Mouse (Mus musculus) liver, embryonic 14.5 days (tissue): ENCODE data around the gene Ksr2. TPM values are rescaled to one million over a fixed set of nuclear protein-coding genes. Genes with fewer than 3 reads are reported as not detected.

ENCODE experiments used
- ATAC-seq: fragments of 200-750 bp; cut with Nextera tagmentation; 2 replicates; pipeline ENCODE4 v1.8.0; 2017; ENCODE audit warnings: moderate number of reproducible peaks, mild to moderate bottlenecking, moderate library complexity; ENCODE audit not compliant: insufficient read depth
- DNase-seq, 3 experiments: peaks; one replicate each; pipeline ENCODE4 v3.0.0-alpha.2; 2012 to 2013; ENCODE audit warnings: low read depth in 3 of 3, low spot score in 3 of 3
- H3K27ac ChIP-seq: fragments of 300-500 bp; sonication (generic); 2 replicates; pipeline ENCODE4 v1.5.1; 2014; ENCODE audit warnings: moderate library complexity, mild to moderate bottlenecking, control low read depth, inconsistent platforms
- H3K27me3 ChIP-seq: fragments of 300-500 bp; sonication (generic); 2 replicates; pipeline ENCODE4 v1.6.1; 2014; ENCODE audit warnings: mild to moderate bottlenecking, low read length, moderate library complexity; ENCODE audit not compliant: control insufficient read depth, insufficient read depth
- H3K36me3 ChIP-seq: fragments of 300-500 bp; sonication (generic); replicated peaks from 2 replicates; pipeline ENCODE4 v1.6.1; 2014; ENCODE audit warnings: low read depth; ENCODE audit not compliant: control insufficient read depth, insufficient read depth
- H3K4me1 ChIP-seq, 2 experiments: fragments of 200-500 bp in 1 of 2; fragments of 300-500 bp in 1 of 2; sonication (generic) in 1 of 2; replicated peaks; 2 replicates each; pipeline ENCODE4 v1.6.1; 2012 to 2014; ENCODE audit warnings: antibody characterized with exemption in 1 of 2, inconsistent platforms in 1 of 2, low read length in 1 of 2; ENCODE audit not compliant: control insufficient read depth in 2 of 2, insufficient read depth in 2 of 2
- H3K4me2 ChIP-seq: fragments of 300-500 bp; sonication (generic); 2 replicates; pipeline ENCODE4 v1.6.1; 2014; ENCODE audit warnings: low read depth, mild to moderate bottlenecking, control low read depth, moderate library complexity
- H3K4me3 ChIP-seq, 2 experiments: fragments of 200-500 bp in 1 of 2; fragments of 300-500 bp in 1 of 2; sonication (generic) in 1 of 2; 2 replicates each; pipeline ENCODE4 v1.5.1; 2012 to 2014; ENCODE audit warnings: low read depth in 2 of 2, low read length in 2 of 2, mild to moderate bottlenecking in 2 of 2, control low read depth in 1 of 2, inconsistent platforms in 1 of 2, moderate library complexity in 1 of 2; ENCODE audit not compliant: insufficient read depth in 1 of 2
- H3K9ac ChIP-seq: fragments of 300-500 bp; sonication (generic); replicated peaks from 2 replicates; pipeline ENCODE4 v1.6.1; 2014; ENCODE audit warnings: mild to moderate bottlenecking, control low read depth, moderate library complexity
- H3K9me3 ChIP-seq: fragments of 300-500 bp; sonication (generic); 2 replicates; pipeline ENCODE4 v1.6.1; 2016; ENCODE audit warnings: low read length, mixed read lengths; ENCODE audit not compliant: control insufficient read depth
- CTCF ChIP-seq: IDR thresholded peaks from 2 replicates; pipeline ENCODE4 v1.5.1; 2016; ENCODE audit warnings: antibody characterized with exemption, low read depth, control low read depth
- EP300 ChIP-seq: IDR thresholded peaks from 2 replicates; pipeline ENCODE4 v1.6.1; 2016; ENCODE audit warnings: antibody characterized with exemption, low read depth
- WGBS: fragments of 180-500 bp; shearing (Covaris S2); extraction: QIAGEN DNeasy Blood & Tissue Kit; methylation state at CpG from one replicate; pipeline ENCODE4 v1.1.7; 2014; ENCODE audit not compliant: insufficient replicate concordance; 5-methylcytosine and 5-hydroxymethylcytosine counted together
- polyA plus RNA-seq, 2 experiments: library from polyadenylated mRNA; depleted of rRNA in 1 of 2; stranded (reverse) in 1 of 2; unstranded in 1 of 2; fragments of >200 nt; fragmentation: Nextera tagmentation in 1 of 2; extraction: Ambion mirVana in 1 of 2; gene quantifications; 2 replicates each; pipeline versions ENCODE4 v1.2.1 to v1.2.3; 2012 to 2014

The Ksr2 gene
- polyA plus RNA-seq, 2 experiments: 0.01 to 0.04 TPM

DNA sequence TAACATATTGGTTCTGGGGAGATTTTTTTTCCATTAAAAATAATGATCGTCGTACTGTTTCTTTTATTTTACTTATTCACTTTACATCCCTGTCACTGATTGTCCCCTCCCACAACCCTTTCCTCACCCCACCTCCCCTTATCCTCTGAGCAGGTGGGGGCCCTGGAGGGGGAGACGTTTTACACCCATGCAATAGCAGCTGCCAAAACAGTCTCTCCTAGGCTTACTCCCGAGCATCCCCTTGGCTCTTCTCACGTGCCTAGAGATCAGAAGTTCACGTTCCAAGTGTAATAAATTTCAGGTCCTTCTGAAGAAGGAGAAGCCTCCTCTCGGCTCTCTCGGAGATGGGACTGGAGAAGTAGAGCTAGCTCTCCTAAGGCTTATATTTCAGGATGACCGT, 387.0 kb downstream of the Ksr2 start:
- 60% methylated on average over 9 of the region's 9 CpGs for WGBS

DNA sequence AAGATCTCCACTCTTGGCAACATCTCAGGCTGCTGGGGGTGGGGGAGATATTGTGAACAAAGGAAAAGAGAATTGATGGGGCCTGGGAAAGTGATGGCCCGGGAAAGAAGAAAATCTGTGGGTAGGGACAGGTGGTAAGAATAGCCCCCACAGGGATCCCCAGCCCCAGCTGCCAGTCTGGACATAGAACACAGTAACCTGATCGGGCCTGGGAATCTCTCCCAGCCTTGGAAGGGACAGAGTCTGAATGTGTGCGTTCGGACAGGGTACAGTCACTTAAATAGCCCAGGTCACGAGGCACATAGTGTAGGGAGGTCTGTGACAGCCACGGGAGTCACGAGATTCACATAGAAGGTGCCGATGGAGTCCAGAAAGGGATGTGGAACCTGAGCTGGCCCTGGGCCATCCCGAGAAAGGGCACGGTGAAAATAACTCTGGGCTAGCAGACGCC, 388.3 kb downstream of the Ksr2 start:
- no peak overlapping the region for H3K9ac ChIP-seq
- H3K4me3 ChIP-seq: no peak overlapping the region
- ATAC-seq: no peak
- H3K27ac ChIP-seq: no peak overlapping the region
- H3K4me2 ChIP-seq: no peak overlapping the region
- no peaks in the 10 kb centered on the region for H3K27me3 ChIP-seq
- H3K9me3 ChIP-seq: no peaks in the 10 kb centered on the region
- H3K36me3 ChIP-seq: no peaks in the 10 kb centered on the region
- H3K4me1 ChIP-seq: no peaks in the 10 kb centered on the region
- DNase-seq: no peak
- no peak for TF ChIP-seq EP300
- TF ChIP-seq CTCF: no peak
- 71% methylated on average over 11 of the region's 11 CpGs for WGBS

More for the DNA sequence above, 387.0 kb downstream of the Ksr2 start:
- H3K9me3 ChIP-seq: no peaks in the 10 kb centered on the region
- no peak overlapping the region for H3K4me2 ChIP-seq
- no peaks in the 10 kb centered on the region for H3K27me3 ChIP-seq
- H3K4me3 ChIP-seq: no peak overlapping the region
- ATAC-seq: no peak
- TF ChIP-seq EP300 (no peak), CTCF (no peak)
- H3K27ac ChIP-seq: no peak overlapping the region
- DNase-seq: no peak
- no peak overlapping the region for H3K9ac ChIP-seq
- H3K36me3 ChIP-seq: no peaks in the 10 kb centered on the region
- H3K4me1 ChIP-seq: no peaks in the 10 kb centered on the region

GRCm38 (mm10) chr5:117803551-117803950, 389.8 kb downstream of the Ksr2 start:
- H3K4me2 ChIP-seq: no peak overlapping the region
- ATAC-seq (no peak), DNase-seq (no peak)
- no peak overlapping the region for H3K9ac ChIP-seq
- WGBS: 49% methylated on average over 7 of the region's 7 CpGs
- no peaks in the 10 kb centered on the region for H3K27me3 ChIP-seq
- no peaks in the 10 kb centered on the region for H3K4me1 ChIP-seq
- no peak for TF ChIP-seq EP300
- TF ChIP-seq CTCF: no peak
- H3K9me3 ChIP-seq: no peaks in the 10 kb centered on the region
- H3K36me3 ChIP-seq: no peaks in the 10 kb centered on the region
- H3K4me3 ChIP-seq: no peak overlapping the region
- no peak overlapping the region for H3K27ac ChIP-seq

DNA sequence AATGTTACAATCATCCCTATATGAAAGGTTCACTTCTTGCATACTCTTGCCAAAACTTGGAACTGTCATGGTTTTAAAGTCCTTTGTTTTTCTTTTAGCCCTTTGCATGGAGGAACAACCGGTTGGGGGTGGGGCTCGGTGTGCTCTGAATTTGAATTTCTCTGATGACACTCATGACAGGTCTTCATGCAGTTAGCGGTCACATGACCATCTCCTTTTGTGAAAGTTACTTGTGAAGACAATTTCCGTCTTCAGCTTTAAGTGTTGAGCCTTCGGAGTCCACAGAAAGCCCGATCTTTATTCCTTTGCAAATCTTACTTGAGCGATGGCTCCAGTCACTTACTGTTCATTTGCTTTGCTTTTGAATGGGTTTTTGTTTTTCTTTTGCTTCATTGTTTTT, 397.1 kb downstream of the Ksr2 start:
- Histone ChIP-seq H3K9ac (no peak overlapping the region), H3K4me1 (no peaks in the 10 kb centered on the region), H3K4me3 (no peak overlapping the region), H3K36me3 (no peaks in the 10 kb centered on the region), H3K27ac (no peak overlapping the region), H3K4me2 (no peak overlapping the region), H3K9me3 (no peaks in the 10 kb centered on the region), H3K27me3 (no peaks in the 10 kb centered on the region)
- ATAC-seq: no peak
- no peak for DNase-seq
- 76% methylated on average over 7 of the region's 7 CpGs for WGBS
- TF ChIP-seq EP300: no peak

- no peak overlapping the region for H3K4me3 ChIP-seq
- H3K4me1 ChIP-seq: no peaks in the 10 kb centered on the region
- H3K27me3 ChIP-seq: no peaks in the 10 kb centered on the region
- no peak overlapping the region for H3K4me2 ChIP-seq
- no peaks in the 10 kb centered on the region for H3K36me3 ChIP-seq
- DNase-seq (no peak), ATAC-seq (no peak)
- H3K27ac ChIP-seq: no peak overlapping the region
- 60% methylated on average over 6 of the region's 6 CpGs for WGBS
- H3K9ac ChIP-seq: no peak overlapping the region
- TF ChIP-seq EP300 (no peak), CTCF (no peak)
- no peaks in the 10 kb centered on the region for H3K9me3 ChIP-seq
These were observed 405.0 kb downstream of the Ksr2 start for GRCm38 (mm10) chr5:117818800-117819199.
